Mouse (Mus musculus) embryonic stem cell, embryonic (primary cell): Measurements from ENCODE around the gene Zfp646.

Experiments used
- CTCF ChIA-PET, 4 experiments: fragments of 300-600 bp in 2 of 4; fragments of 350-600 bp in 2 of 4; sonication (Branson Sonifier 250); formaldehyde crosslinking; loops; one replicate each; lab custom pipeline; 2022; ENCODE audit warnings: inconsistent platforms in 2 of 4; lab: Charles Lee
- POLR2A ChIA-PET, 4 experiments: fragments of 300-600 bp in 2 of 4; fragments of 350-600 bp in 2 of 4; sonication (Branson Sonifier 250); formaldehyde crosslinking; loops; one replicate each; lab custom pipeline; 2022; ENCODE audit warnings: antibody characterized with exemption in 4 of 4, inconsistent platforms in 1 of 4; lab: Charles Lee

Zfp646 gene

GRCm38 (mm10) chr7:127935028-127935722 lies 59.2 kb downstream of the Zfp646 start:
- ChIA-PET CTCF (interaction anchor here (0.5 to 7.5 kb wide), 76 partner anchors 8 to 527 kb away, joined by 3 to 120 read pairs (median 5); partner anchors contain the start of genes Kat8 (in 3 of the 4), Prss36 (in 2 of the 4), Armc5 (in 1 of the 4) and Bckdk (in 1 of the 4)), POLR2A (interaction anchor here (0.6 to 11.4 kb wide), 89 partner anchors 8 to 528 kb away, joined by 3 to 433 read pairs (median 5); partner anchors contain the start of genes Kat8 (in 4 of the 4), Fus (in 3 of the 4), Pycard (in 3 of the 4) and Setd1a (in 3 of the 4))
